Mouse (Mus musculus): ENCODE results near the gene Rassf3. TPM values are rescaled to one million over a fixed set of nuclear protein-coding genes. Genes with fewer than 3 reads are reported as not detected.

The Rassf3 gene
- total and polyA plus RNA-seq, 2 experiments from 2014 or later, result 23.4 to 27.9 TPM

DNA sequence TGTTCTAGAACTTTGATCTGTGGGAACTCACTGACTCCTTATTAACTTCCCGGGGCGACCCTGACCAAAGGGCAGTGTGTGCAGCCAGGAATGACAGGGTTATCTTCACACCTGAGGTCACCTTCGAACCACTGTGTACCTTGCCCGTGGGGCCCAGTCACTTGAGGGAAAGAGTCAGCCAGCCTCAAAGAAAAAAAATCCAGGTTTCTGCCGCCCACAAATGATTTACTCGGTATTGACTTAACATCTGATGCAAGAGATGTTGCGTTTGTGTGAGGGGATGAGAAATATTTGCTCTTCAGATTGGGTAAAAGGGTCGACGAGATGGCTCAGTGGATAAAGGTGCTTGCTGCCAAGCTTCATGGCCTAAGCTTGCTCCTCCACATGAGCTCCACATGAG, 10.2 kb upstream of the Rassf3 start:
- Histone ChIP-seq H3K27me3 (ENCODE audit: control insufficient read depth, insufficient read depth, low read length) (no peaks in the 10 kb centered on the region), H3K4me3 (ENCODE audit: low read depth, low read length) (no peak overlapping the region), H3K4me1 (ENCODE audit: control insufficient read depth, insufficient read depth) (peaks cover 7% of the 10 kb centered on the region; the same call in 1 of the 2 replicates), H3K9ac (replicated peaks; ENCODE audit: low read depth, low read length) (no peak overlapping the region), H3K9me3 (replicated peaks; ENCODE audit: control insufficient read depth, low read length) (no peaks in the 10 kb centered on the region), H3K27ac (ENCODE audit: low read depth) (no peak overlapping the region), H3K4me2 (ENCODE audit: low read depth, low read length) (no peak overlapping the region), H3K36me3 (replicated peaks; ENCODE audit: control insufficient read depth, insufficient read depth, low read length) (no peaks in the 10 kb centered on the region)
- WGBS, result 77% methylated on average over 9 of the region's 9 CpGs
- ATAC-seq (ENCODE audit: insufficient read depth, low read depth), result no peak
- TF ChIP-seq CTCF (IDR thresholded peaks at IDR 0.05; ENCODE audit: low read depth), result no peak
- no peak for TF ChIP-seq EP300 (IDR thresholded peaks at IDR 0.05; ENCODE audit: low read depth)
- DNase-seq (ENCODE audit: low spot score), result no peak

DNA sequence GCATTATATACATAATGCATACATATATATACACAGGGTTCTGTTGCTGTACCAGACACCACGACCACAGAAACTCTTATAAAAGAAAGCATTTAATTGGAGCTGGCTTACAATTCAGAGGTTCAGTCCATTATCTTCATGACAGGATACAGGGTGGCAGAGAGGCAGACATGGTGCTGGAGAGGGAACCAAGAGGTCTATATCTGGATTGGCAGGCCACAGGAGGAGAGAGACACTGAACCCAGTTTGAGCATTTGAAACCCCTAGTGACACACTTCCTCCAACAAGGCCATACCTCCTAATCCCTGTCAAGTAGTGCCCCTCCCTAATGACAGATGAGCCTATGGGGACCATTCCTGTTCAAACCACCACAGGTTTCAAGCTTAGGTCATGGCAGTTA, 7.2 kb upstream of the Rassf3 start:
- DNase-seq (ENCODE audit: low spot score) (no peak), ATAC-seq (ENCODE audit: insufficient read depth, low read depth) (no peak)
- Histone ChIP-seq H3K36me3 (replicated peaks; ENCODE audit: control insufficient read depth, insufficient read depth, low read length) (no peaks in the 10 kb centered on the region), H3K9me3 (replicated peaks; ENCODE audit: control insufficient read depth, low read length) (no peaks in the 10 kb centered on the region), H3K4me2 (ENCODE audit: low read depth, low read length) (no peak overlapping the region), H3K9ac (replicated peaks; ENCODE audit: low read depth, low read length) (no peak overlapping the region), H3K4me3 (ENCODE audit: low read depth, low read length) (no peak overlapping the region), H3K27ac (ENCODE audit: low read depth) (no peak overlapping the region), H3K27me3 (ENCODE audit: control insufficient read depth, insufficient read depth, low read length) (no peaks in the 10 kb centered on the region), H3K4me1 (ENCODE audit: control insufficient read depth, insufficient read depth) (no peaks in the 10 kb centered on the region)
- 68% methylated on average over 1 of the region's 1 CpGs for WGBS
- no peak for TF ChIP-seq CTCF (IDR thresholded peaks at IDR 0.05; ENCODE audit: low read depth)
- TF ChIP-seq EP300 (IDR thresholded peaks at IDR 0.05; ENCODE audit: low read depth), result no peak

DNA sequence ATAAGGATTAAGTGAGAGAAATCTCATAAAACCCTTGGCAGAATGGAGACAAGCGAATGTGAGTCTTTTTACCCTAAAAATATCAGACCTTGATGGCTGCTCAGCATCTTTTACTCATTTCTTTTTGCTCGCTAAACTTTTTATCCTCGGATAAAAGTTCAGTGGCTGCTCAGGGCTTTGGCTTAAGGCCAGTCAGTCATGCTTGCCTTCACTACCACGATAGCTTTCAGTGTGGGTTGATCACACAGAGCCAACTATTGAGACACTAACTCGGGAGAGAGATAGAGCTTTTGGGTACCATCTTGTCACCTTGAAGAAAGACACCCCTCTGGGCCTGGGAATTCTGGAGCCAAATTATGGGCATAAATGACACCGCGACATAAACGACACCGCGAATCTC, 5.0 kb upstream of the Rassf3 start:
- Histone ChIP-seq H3K4me2 (ENCODE audit: low read depth, low read length) (no peak overlapping the region), H3K9ac (replicated peaks; ENCODE audit: low read depth, low read length) (no peak overlapping the region), H3K27me3 (ENCODE audit: control insufficient read depth, insufficient read depth, low read length) (no peaks in the 10 kb centered on the region), H3K27ac (ENCODE audit: low read depth) (no peak overlapping the region), H3K4me1 (ENCODE audit: control insufficient read depth, insufficient read depth) (0 out of 2 replicates have a peak, but pooled peaks cover 7% of the 10 kb centered on the region), H3K9me3 (replicated peaks; ENCODE audit: control insufficient read depth, low read length) (no peaks in the 10 kb centered on the region), H3K36me3 (replicated peaks; ENCODE audit: control insufficient read depth, insufficient read depth, low read length) (no peaks in the 10 kb centered on the region), H3K4me3 (ENCODE audit: low read depth, low read length) (no peak overlapping the region)
- DNase-seq (ENCODE audit: low spot score) (no peak), ATAC-seq (ENCODE audit: insufficient read depth, low read depth) (no peak)
- TF ChIP-seq CTCF (IDR thresholded peaks at IDR 0.05; ENCODE audit: low read depth), result no peak
- no peak for TF ChIP-seq EP300 (IDR thresholded peaks at IDR 0.05; ENCODE audit: low read depth)
- 74% methylated on average over 10 of the region's 10 CpGs for WGBS

DNA sequence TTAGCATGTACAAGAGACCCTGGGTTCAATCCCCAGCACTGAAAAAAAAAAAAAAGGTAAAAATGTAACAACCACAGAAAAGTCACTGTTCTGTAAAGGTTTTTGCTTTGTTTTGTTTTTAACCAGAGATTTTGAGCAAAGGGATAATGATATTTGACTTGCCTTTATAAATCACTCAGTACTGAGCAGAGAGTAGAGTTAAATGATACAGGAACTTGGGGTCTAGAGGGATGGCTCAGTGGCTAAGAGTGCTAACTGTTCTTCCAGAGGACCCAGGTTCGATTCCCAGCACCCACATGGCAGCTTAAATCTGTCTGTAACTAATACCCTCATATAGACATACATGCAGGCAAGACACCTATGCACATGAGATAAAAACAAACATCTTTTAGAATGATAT, 3.8 kb upstream of the Rassf3 start:
- DNase-seq (ENCODE audit: low spot score) (no peak), ATAC-seq (ENCODE audit: insufficient read depth, low read depth) (no peak)
- Histone ChIP-seq H3K9ac (replicated peaks; ENCODE audit: low read depth, low read length) (no peak overlapping the region), H3K27ac (ENCODE audit: low read depth) (no peak overlapping the region), H3K27me3 (ENCODE audit: control insufficient read depth, insufficient read depth, low read length) (no peaks in the 10 kb centered on the region), H3K4me3 (ENCODE audit: low read depth, low read length) (no peak overlapping the region), H3K4me2 (ENCODE audit: low read depth, low read length) (no peak overlapping the region), H3K36me3 (replicated peaks; ENCODE audit: control insufficient read depth, insufficient read depth, low read length) (no peaks in the 10 kb centered on the region), H3K9me3 (replicated peaks; ENCODE audit: control insufficient read depth, low read length) (no peaks in the 10 kb centered on the region), H3K4me1 (ENCODE audit: control insufficient read depth, insufficient read depth) (0 out of 2 replicates have a peak, but pooled peaks cover 7% of the 10 kb centered on the region)
- no peak for TF ChIP-seq CTCF (IDR thresholded peaks at IDR 0.05; ENCODE audit: low read depth)
- no peak for TF ChIP-seq EP300 (IDR thresholded peaks at IDR 0.05; ENCODE audit: low read depth)
- 82% methylated on average over 1 of the region's 1 CpGs for WGBS

DNA sequence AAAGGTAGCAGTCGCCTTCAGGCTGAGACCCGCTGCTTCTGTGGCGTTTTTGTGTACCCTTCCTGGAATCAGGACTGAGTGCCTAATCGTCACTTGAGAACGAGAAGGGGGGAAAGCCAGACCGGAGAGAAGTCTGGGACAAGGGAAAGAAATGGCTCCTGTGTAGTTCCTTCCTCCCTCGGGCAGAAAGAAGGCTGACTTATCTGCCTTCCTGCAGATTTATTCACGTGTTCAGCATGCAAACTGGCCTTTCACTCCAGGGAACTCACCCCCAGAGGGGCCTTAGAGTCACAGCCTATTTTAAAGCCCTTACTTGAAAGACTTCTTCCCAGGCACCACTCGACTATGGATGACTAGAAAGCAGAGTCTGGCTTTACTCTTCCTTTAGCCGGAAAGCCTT, 1.3 kb upstream of the Rassf3 start:
- 18% methylated on average over 10 of the region's 10 CpGs for WGBS
- Histone ChIP-seq H3K4me2 (ENCODE audit: low read depth, low read length) (peak overlapping the region; percentile 72), H3K27ac (ENCODE audit: low read depth) (peak overlapping the region; percentile 73), H3K9ac (replicated peaks; ENCODE audit: low read depth, low read length) (peak overlapping the region; percentile 53), H3K4me1 (ENCODE audit: control insufficient read depth, insufficient read depth) (peaks cover 31% of the 10 kb centered on the region), H3K36me3 (replicated peaks; ENCODE audit: control insufficient read depth, insufficient read depth, low read length) (no peaks in the 10 kb centered on the region), H3K27me3 (ENCODE audit: control insufficient read depth, insufficient read depth, low read length) (no peaks in the 10 kb centered on the region), H3K9me3 (replicated peaks; ENCODE audit: control insufficient read depth, low read length) (no peaks in the 10 kb centered on the region), H3K4me3 (ENCODE audit: low read depth, low read length) (peak overlapping the region; percentile 84)
- no peak for ATAC-seq (ENCODE audit: insufficient read depth, low read depth)
- no peak for TF ChIP-seq CTCF (IDR thresholded peaks at IDR 0.05; ENCODE audit: low read depth)
- no peak for TF ChIP-seq EP300 (IDR thresholded peaks at IDR 0.05; ENCODE audit: low read depth)
- DNase-seq (ENCODE audit: low spot score), result no peak

DNA sequence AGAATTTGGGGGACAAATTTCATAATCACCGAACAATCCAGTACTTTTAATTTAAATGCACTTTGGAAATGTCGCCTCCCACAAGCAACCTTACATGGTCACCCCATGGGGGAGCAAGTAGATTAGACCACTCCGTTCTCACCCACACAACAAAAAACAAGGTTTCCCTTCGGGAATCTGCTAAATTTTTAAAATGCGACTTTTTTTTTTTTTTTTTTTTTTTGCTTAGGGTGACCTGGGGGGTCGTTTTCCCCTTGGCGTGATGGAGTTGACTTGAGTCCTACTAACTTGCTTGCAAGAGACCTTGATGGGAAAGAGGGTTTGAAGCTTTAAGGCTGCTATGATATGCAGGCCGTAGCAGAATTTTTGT, 806 bp upstream of the Rassf3 start:
- Histone ChIP-seq H3K9ac (replicated peaks; ENCODE audit: low read depth, low read length) (peak overlapping the region; percentile 53; the same call in 1 of the 2 replicates), H3K4me2 (ENCODE audit: low read depth, low read length) (peak overlapping the region; percentile 72), H3K9me3 (replicated peaks; ENCODE audit: control insufficient read depth, low read length) (no peaks in the 10 kb centered on the region), H3K27ac (ENCODE audit: low read depth) (peak overlapping the region; percentile 73), H3K36me3 (replicated peaks; ENCODE audit: control insufficient read depth, insufficient read depth, low read length) (no peaks in the 10 kb centered on the region), H3K4me1 (ENCODE audit: control insufficient read depth, insufficient read depth) (peaks cover 36% of the 10 kb centered on the region), H3K27me3 (ENCODE audit: control insufficient read depth, insufficient read depth, low read length) (no peaks in the 10 kb centered on the region), H3K4me3 (ENCODE audit: low read depth, low read length) (peak overlapping the region; percentile 84)
- TF ChIP-seq CTCF (IDR thresholded peaks at IDR 0.05; ENCODE audit: low read depth) (no peak), EP300 (IDR thresholded peaks at IDR 0.05; ENCODE audit: low read depth) (no peak)
- no peak for DNase-seq (ENCODE audit: low spot score)
- WGBS, result 14% methylated on average over 8 of the region's 8 CpGs
- no peak for ATAC-seq (ENCODE audit: insufficient read depth, low read depth)
